Mouse (Mus musculus) spleen, adult 18-20 months (tissue): ENCODE results near the gene Ppef2.

Source experiments
- DNase-seq, 2 experiments: peaks; one replicate each; pipeline ENCODE4 v3.0.0; 2022; ENCODE audit warnings: mixed read lengths in 2 of 2

The Ppef2 gene

DNA sequence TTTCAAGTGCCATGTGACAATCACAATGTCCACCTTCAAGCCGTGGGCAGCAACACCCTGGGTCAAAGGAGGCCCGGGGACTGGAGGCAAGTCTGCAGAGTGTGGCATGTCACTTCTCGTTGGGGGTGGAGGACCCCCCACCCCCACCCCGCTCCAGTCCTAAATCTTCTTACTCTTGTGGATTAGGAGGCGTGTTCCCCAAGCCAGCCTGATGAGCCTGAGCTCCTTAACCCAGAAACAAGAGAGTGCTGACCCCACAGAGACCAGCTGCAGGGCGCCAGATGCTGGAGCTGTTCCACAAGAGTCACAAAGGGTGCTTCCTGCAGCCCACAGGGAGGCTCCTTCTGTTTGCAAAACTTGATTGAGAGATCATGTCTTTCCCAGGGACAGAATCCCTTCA, at the start of gene Ppef2:
Ppef2 (minus strand) TSS at position 61 of the 400 bp plus-strand sequence.
- DNase-seq, result no peak

GRCm38 (mm10) chr5:92304291-92304690, 48.2 kb upstream of the Ppef2 start:
- no peak for DNase-seq

DNA sequence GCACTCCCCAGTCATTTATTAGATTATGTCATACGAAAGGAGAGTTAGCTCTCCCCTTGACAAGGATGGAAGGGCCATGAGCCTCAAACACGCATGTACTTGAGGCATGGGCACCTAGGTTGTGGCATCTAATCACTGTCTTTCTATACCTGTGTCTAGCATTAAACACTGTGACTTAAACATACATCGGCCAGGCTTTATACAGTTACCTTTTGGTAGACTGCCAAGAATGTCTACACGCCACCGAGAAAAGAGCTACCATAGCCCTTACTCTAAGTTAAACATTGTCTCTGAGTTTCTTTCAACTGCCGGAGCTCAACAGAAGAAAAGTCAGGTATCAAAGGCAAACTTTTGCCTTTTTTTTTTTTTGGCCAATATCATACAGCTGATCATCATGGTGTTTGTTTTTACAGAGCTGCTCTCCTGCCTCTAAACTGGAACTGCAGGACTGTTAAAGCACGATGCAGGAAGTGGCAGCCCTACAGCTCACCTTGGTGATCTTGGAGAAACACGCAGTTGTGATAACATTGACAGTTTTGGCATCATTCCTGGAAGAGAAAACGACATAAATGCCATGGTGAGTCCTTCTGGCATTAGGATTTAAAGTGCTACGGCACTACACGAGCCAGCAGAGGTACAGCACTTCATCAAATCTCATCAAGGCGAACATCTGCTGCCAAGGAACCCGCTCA, 46.2 kb upstream of the Ppef2 start:
- DNase-seq, result no peak

GRCm38 (mm10) chr5:92294525-92294924, 38.4 kb upstream of the Ppef2 start:
- DNase-seq, result no peak

GRCm38 (mm10) chr5:92291652-92292414, 35.8 kb upstream of the Ppef2 start:
- no peak for DNase-seq

GRCm38 (mm10) chr5:92287840-92288239, 31.8 kb upstream of the Ppef2 start:
- DNase-seq, result no peak

DNA sequence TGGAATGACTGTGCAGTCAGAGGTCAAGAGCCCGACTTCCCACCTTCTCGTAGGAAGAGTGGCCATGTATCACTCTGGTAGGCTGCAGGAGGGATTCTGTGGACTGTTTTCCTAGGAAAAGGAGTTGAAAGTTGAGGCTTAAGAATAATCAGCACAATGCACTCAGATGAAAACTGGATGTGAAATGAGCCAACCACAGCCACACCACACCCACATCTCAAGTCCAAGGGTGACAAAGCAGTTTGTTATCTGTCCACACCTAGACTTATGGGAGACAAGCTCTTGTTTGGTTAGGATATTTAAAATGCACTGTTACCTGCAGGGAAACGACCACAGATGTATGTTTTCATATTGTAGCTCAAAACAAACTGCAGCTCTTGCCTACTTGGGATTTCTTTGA, 27.0 kb upstream of the Ppef2 start:
- no peak for DNase-seq

DNA sequence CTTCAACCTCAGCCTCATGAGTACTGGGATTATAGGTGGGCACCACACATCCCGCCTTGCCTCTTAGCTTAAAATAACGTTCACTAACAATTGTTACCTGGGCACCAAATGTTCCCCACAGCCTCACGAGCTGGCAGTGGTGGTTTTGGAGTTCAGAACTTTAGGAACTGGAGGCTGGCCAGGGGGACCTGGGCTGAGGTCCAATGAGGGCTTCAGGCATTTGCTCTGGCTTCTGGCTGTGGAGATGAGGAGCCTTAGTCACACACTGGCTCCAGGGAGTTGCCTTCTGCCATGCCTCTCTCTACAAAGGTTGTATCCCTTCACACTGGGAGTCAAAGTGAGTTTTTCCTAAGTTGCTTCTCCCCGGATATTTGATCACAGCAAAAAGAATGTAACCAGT, 26.5 kb upstream of the Ppef2 start:
- no peak for DNase-seq

DNA sequence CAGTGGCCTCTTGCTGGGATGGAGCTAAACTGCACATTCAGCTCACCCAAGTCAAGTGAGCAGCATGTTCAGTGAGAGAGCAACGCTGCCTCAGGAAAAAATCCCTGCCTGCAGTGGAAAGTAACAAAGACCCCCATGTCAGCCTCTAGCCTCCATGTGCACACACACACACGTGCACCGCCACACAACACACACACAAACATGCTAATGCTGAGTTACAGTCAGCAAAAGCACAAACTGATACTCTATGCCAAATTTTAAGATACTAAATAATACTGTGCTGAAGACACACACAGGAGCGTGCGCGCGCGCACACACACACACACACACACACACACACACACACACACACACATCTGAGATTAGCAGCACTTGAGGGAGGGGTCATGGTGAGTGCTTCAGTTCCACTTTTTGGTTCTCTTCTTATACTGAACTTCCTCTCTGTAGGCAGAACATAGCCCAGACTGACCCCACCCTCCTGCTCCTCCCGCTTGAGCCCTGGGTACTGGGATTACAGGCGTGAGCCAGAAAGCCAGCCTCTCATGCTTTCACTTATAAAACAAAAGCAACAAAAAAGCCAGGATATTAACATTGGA, 23.0 kb upstream of the Ppef2 start:
- peak; percentile 53 to 62 for DNase-seq

- DNase-seq, result peak; percentile 85 to 87
Measured at GRCm38 (mm10) chr5:92277437-92278394, 21.6 kb upstream of the Ppef2 start, which contains the start of gene Naaa. TSS of gene Naaa (minus strand) at chr5:92278170.

GRCm38 (mm10) chr5:92270496-92270895, 14.4 kb upstream of the Ppef2 start:
- DNase-seq, result no peak

DNA sequence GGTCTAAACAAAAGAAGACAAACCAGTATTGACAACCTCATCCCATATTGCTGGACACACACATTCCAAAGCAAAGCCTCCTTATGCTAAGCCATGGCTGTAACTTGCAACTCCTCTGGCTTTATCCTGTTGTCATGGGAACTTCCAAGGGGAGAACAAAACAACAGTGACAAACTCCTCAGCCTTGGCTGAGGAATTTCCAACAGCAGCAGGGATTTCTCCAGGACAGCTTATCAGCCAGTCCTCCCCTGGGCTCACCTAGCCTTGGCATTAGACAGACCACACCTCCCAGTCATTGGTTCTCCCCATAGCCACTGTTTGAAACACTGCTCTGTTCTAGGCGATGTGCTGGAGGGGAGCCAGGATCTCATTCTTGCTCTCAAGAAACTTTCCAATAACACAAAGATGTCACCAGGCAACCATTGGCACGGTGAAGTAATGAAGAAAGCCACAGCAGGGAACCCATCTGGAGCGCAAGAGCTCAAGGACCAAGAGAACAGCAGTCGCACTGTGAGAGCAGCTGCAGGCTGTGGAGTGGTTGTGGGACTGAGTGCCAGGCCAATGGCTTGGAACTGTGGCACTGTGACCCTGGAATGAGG, 7.8 kb upstream of the Ppef2 start:
- DNase-seq, result no peak

- no peak for DNase-seq
Measured at GRCm38 (mm10) chr5:92262646-92263045, 6.6 kb upstream of the Ppef2 start.

DNA sequence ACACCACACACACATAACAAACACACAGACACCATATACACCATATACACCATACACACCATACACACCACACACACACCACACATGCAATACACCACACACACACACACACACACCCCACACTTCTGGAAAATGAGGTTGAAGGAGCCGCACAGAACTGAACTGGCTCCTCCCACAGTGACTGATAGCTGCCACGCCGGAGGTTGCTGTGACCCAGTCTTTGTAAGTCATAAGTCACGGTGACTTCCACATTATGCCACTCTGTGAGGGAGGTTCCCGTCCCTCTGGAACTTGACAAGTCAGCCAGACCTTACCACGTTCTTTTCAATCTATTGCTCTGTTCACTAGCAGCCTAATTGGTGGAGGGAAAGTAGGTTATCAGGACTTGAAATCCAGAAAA, 1.6 kb downstream of the Ppef2 start:
- DNase-seq, result no peak

GRCm38 (mm10) chr5:92252797-92253343, 3.2 kb downstream of the Ppef2 start:
- DNase-seq, result no peak

DNA sequence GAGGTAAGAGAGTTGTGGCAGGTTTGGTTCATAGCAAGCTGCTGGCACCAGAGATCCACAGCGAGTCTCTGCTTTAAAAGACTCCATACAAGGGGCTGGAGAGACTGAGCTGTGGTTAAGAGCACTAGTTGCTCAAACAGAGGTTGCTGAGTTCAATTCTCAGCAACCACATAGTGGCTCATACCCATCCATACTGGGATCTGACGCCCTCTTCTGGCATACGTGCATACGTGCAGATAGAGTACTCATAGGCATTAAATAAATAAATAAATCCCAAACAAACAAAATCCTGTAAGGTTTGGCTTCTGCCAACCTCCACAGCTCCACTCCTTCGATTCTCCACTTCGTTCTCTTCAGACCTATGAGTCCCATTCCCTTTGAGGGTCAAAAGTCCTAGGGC, 4.0 kb downstream of the Ppef2 start:
- no peak for DNase-seq

DNA sequence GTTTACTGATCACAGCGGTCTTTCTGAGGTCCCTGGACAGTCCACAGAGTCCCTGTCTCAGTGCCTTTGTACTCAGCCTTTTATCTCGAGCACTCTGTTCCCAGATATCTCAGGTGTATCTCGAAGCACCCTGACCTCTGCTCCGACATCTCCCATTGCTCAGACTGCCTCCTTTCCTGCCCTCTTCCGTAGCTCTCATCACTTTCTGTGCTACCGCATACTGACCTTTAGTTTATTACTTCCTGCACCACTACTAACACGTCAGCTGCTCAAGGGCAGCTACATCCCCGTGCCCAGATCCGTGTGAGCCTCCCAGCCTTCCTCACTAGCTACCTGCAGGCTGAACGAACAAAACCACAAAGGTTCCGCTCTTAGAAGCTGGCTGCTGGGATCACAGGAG, 7.5 kb downstream of the Ppef2 start:
- DNase-seq, result no peak

- no peak for DNase-seq
Measured at GRCm38 (mm10) chr5:92245483-92245882, 10.6 kb downstream of the Ppef2 start.

GRCm38 (mm10) chr5:92244900-92245299, 11.2 kb downstream of the Ppef2 start:
- no peak for DNase-seq

- DNase-seq, result no peak
Measured at GRCm38 (mm10) chr5:92240769-92241168, 15.3 kb downstream of the Ppef2 start.

- DNase-seq, result peak in 1 of 2 experiments; percentile 21
Measured at GRCm38 (mm10) chr5:92239333-92240232, 16.5 kb downstream of the Ppef2 start.
